Mouse (Mus musculus) lung, adult 2 months (tissue): Measurements from ENCODE around the gene Mstn. TPM values are rescaled to one million over a fixed set of nuclear protein-coding genes. Genes with fewer than 3 reads are reported as not detected.

Experiments used
- DNase-seq: peaks from one replicate; pipeline ENCODE4 v3.0.0; 2022
- H3K4me1 ChIP-seq: fragments of 200-500 bp; 2 replicates; pipeline ENCODE4 v1.6.1; 2011; ENCODE audit warnings: low read length; ENCODE audit not compliant: control insufficient read depth, insufficient read depth
- H3K4me3 ChIP-seq: fragments of 200-500 bp; replicated peaks from 2 replicates; pipeline ENCODE3; 2011; ENCODE audit warnings: low read depth, mild to moderate bottlenecking, control low read depth, low read length; ENCODE audit errors: extremely low read depth
- CTCF ChIP-seq: fragments of 200-500 bp; IDR thresholded peaks from 2 replicates; pipeline ENCODE4 v1.5.1; 2011; ENCODE audit warnings: mild to moderate bottlenecking, low read length, control low read depth; ENCODE audit not compliant: insufficient read depth
- POLR2A ChIP-seq: fragments of 200-500 bp; IDR thresholded peaks from 2 replicates; pipeline ENCODE4 v1.6.1; 2011; ENCODE audit warnings: low read depth, mild to moderate bottlenecking, control low read depth, low read length, borderline replicate concordance; ENCODE audit errors: extremely low read depth
- WGBS: fragments of 180-500 bp; shearing (Covaris S2); methylation state at CpG from one replicate; pipeline ENCODE4 v1.1.7; 2018; 5-methylcytosine and 5-hydroxymethylcytosine counted together
- polyA plus RNA-seq: library from polyadenylated mRNA; depleted of rRNA; stranded (reverse); fragments of >200 nt; gene quantifications from 2 replicates; pipeline ENCODE4 v1.2.3, GENCODE M21; 2012

The Mstn gene
- polyA plus RNA-seq, 1 experiment: 0.25 TPM

GRCm38 (mm10) chr1:53059106-53059505 is 2.3 kb upstream of the Mstn start:
- 59% methylated on average over 5 of the region's 5 CpGs for WGBS
- no peak overlapping the region for H3K4me3 ChIP-seq
- no peak for DNase-seq
- TF ChIP-seq CTCF (no peak), POLR2A (no peak)
- H3K4me1 ChIP-seq: no peaks in the 10 kb centered on the region

- 64% methylated on average over 8 of the region's 8 CpGs for WGBS
- H3K4me3 ChIP-seq: no peak overlapping the region
- no peak for TF ChIP-seq CTCF
- TF ChIP-seq POLR2A: no peak
- no peaks in the 10 kb centered on the region for H3K4me1 ChIP-seq
- DNase-seq: no peak
Observed at GRCm38 (mm10) chr1:53060499-53060898, 941 bp upstream of the Mstn start.

GRCm38 (mm10) chr1:53061871-53062608 is 600 bp downstream of the Mstn start:
- H3K4me1 ChIP-seq: no peaks in the 10 kb centered on the region
- TF ChIP-seq POLR2A (no peak), CTCF (no peak)
- DNase-seq: no peak
- no peak overlapping the region for H3K4me3 ChIP-seq
- WGBS: 44% methylated on average over 13 of the region's 13 CpGs

- H3K4me3 ChIP-seq: no peak overlapping the region
- no peaks in the 10 kb centered on the region for H3K4me1 ChIP-seq
- DNase-seq: no peak
- TF ChIP-seq POLR2A: no peak
- no peak for TF ChIP-seq CTCF
- 78% methylated on average over 4 of the region's 4 CpGs for WGBS
Observed at GRCm38 (mm10) chr1:53063921-53064320, 2.5 kb downstream of the Mstn start.

- TF ChIP-seq POLR2A (no peak), CTCF (no peak)
- no peaks in the 10 kb centered on the region for H3K4me1 ChIP-seq
- WGBS: 68% methylated on average over 5 of the region's 5 CpGs
- H3K4me3 ChIP-seq: no peak overlapping the region
- no peak for DNase-seq
Observed at GRCm38 (mm10) chr1:53069726-53070514, 8.5 kb downstream of the Mstn start.

GRCm38 (mm10) chr1:53070664-53071175 is 9.3 kb downstream of the Mstn start:
- no peaks in the 10 kb centered on the region for H3K4me1 ChIP-seq
- no peak overlapping the region for H3K4me3 ChIP-seq
- DNase-seq: no peak
- 77% methylated on average over 1 of the region's 1 CpGs for WGBS
- TF ChIP-seq CTCF (no peak), POLR2A (no peak)

GRCm38 (mm10) chr1:53076656-53077055 is 15.2 kb downstream of the Mstn start:
- TF ChIP-seq CTCF: no peak
- TF ChIP-seq POLR2A: no peak
- Histone ChIP-seq H3K4me1 (no peaks in the 10 kb centered on the region), H3K4me3 (no peak overlapping the region)
- 64% methylated on average over 3 of the region's 3 CpGs for WGBS
- no peak for DNase-seq

- 72% methylated on average over 2 of the region's 2 CpGs for WGBS
- Histone ChIP-seq H3K4me1 (no peaks in the 10 kb centered on the region), H3K4me3 (no peak overlapping the region)
- DNase-seq: no peak
- TF ChIP-seq POLR2A: no peak
- TF ChIP-seq CTCF: no peak
Observed at GRCm38 (mm10) chr1:53079876-53080275, 18.4 kb downstream of the Mstn start.

GRCm38 (mm10) chr1:53080603-53081002 is 19.2 kb downstream of the Mstn start:
- no peak for DNase-seq
- WGBS: 65% methylated on average over 3 of the region's 3 CpGs
- no peak for TF ChIP-seq CTCF
- TF ChIP-seq POLR2A: no peak
- Histone ChIP-seq H3K4me3 (no peak overlapping the region), H3K4me1 (no peaks in the 10 kb centered on the region)
